In genomic region chr15:91609713-91610112, GRCm38 (mm10) we compare ENCODE assay signal across 8 mouse cellular contexts. TPM values are rescaled to one million over a fixed set of nuclear protein-coding genes. Genes with fewer than 3 reads are reported as not detected.
DNase-seq lines count a peak whose midpoint lies in the region; ATAC-seq and TF ChIP-seq lines count a peak whose summit lies in the region.

No protein-coding gene starts in this region.

- no peaks in the 10 kb centered on the region for H3K4me1 ChIP-seq in midbrain, embryonic 11.5 days (ENCODE audit: control insufficient read depth, insufficient read depth, low read length)
- 0 out of 2 replicates have a peak, but pooled peaks cover 5% of the 10 kb centered on the region for H3K4me1 ChIP-seq in midbrain, embryonic 16.5 days (ENCODE audit: control insufficient read depth, insufficient read depth, low read length)
- H3K4me1 ChIP-seq in bone marrow, adult 2 months (ENCODE audit: control insufficient read depth, insufficient read depth, low read length): peaks cover 1% of the 10 kb centered on the region
- H3K4me1 ChIP-seq in embryonic facial prominence, embryonic 11.5 days (ENCODE audit: control insufficient read depth, insufficient read depth, low read length): no peaks in the 10 kb centered on the region

- no peaks in the 10 kb centered on the region for H3K27me3 ChIP-seq in midbrain, embryonic 11.5 days (ENCODE audit: control insufficient read depth, insufficient read depth, low read length)
- H3K27me3 ChIP-seq in midbrain, embryonic 16.5 days (ENCODE audit: control insufficient read depth, insufficient read depth, low read depth, low read length): no peaks in the 10 kb centered on the region
- H3K27me3 ChIP-seq in embryonic facial prominence, embryonic 11.5 days (ENCODE audit: control insufficient read depth, insufficient read depth, low read length): no peaks in the 10 kb centered on the region

- no peaks in the 10 kb centered on the region for H3K9me3 ChIP-seq in midbrain, embryonic 11.5 days (ENCODE audit: control insufficient read depth, low read length)
- no peaks in the 10 kb centered on the region for H3K9me3 ChIP-seq in midbrain, embryonic 16.5 days (replicated peaks; ENCODE audit: control insufficient read depth, low read length, poor library complexity, severe bottlenecking)
- H3K9me3 ChIP-seq in embryonic facial prominence, embryonic 11.5 days (replicated peaks; ENCODE audit: control insufficient read depth, low read length): no peaks in the 10 kb centered on the region

- 32% methylated on average over 8 of the region's 8 CpGs for WGBS in midbrain, embryonic 11.5 days
- 36% methylated on average over 8 of the region's 8 CpGs for WGBS in midbrain, embryonic 16.5 days
- 11% methylated on average over 8 of the region's 8 CpGs for WGBS in bone marrow, adult 2 months
- WGBS in embryonic facial prominence, embryonic 11.5 days: 32% methylated on average over 8 of the region's 8 CpGs

- H3K4me3 ChIP-seq in midbrain, embryonic 11.5 days (ENCODE audit: low read depth, low read length): no peak overlapping the region
- no peak overlapping the region for H3K4me3 ChIP-seq in midbrain, embryonic 16.5 days (ENCODE audit: low read depth, low read length)
- no peak overlapping the region for H3K4me3 ChIP-seq in bone marrow, adult 2 months (replicated peaks; ENCODE audit: control insufficient read depth, low read depth, low read length)
- H3K4me3 ChIP-seq in embryonic facial prominence, embryonic 11.5 days (ENCODE audit: low read depth, low read length): no peak overlapping the region

- H3K9ac ChIP-seq in midbrain, embryonic 11.5 days (ENCODE audit: low read length): no peak overlapping the region
- H3K9ac ChIP-seq in midbrain, embryonic 16.5 days (ENCODE audit: low read depth, low read length): no peak overlapping the region
- no peak overlapping the region for H3K9ac ChIP-seq in embryonic facial prominence, embryonic 11.5 days (replicated peaks; ENCODE audit: low read length)

- TF ChIP-seq CTCF in bone marrow, adult 2 months (IDR thresholded peaks at IDR 0.05; ENCODE audit: control insufficient read depth, insufficient read depth, low read length): peak; percentile 55

- no peak for TF ChIP-seq POLR2A in bone marrow, adult 2 months (IDR thresholded peaks at IDR 0.05; ENCODE audit: borderline replicate concordance, control insufficient read depth, low read depth, low read length)

- no peak for ATAC-seq in midbrain, embryonic 11.5 days (ENCODE audit: low FRiP score)
- ATAC-seq in midbrain, embryonic 16.5 days: no peak
- no peak for ATAC-seq in embryonic facial prominence, embryonic 11.5 days (replicated peaks; ENCODE audit: insufficient number of reproducible peaks, low FRiP score, low TSS enrichment, low read depth)
- ATAC-seq in inflammation-experienced regulatory T-cells, adult 6 months: no peak

- H3K4me2 ChIP-seq in midbrain, embryonic 11.5 days: no peak overlapping the region
- H3K4me2 ChIP-seq in midbrain, embryonic 16.5 days (ENCODE audit: low read length): no peak overlapping the region
- no peak overlapping the region for H3K4me2 ChIP-seq in embryonic facial prominence, embryonic 11.5 days (ENCODE audit: low read depth, low read length)

- no peak overlapping the region for H3K27ac ChIP-seq in midbrain, embryonic 11.5 days (ENCODE audit: low read depth, low read length)
- no peak overlapping the region for H3K27ac ChIP-seq in midbrain, embryonic 16.5 days (ENCODE audit: low read length)
- H3K27ac ChIP-seq in bone marrow, adult 2 months (ENCODE audit: control insufficient read depth, insufficient read depth, low read depth, low read length, poor library complexity): no peak overlapping the region
- H3K27ac ChIP-seq in embryonic facial prominence, embryonic 11.5 days (replicated peaks; ENCODE audit: low read depth, low read length): no peak overlapping the region

- peak; percentile 91 for DNase-seq in midbrain, embryonic 11.5 days (ENCODE audit: low spot score, missing footprints)
- DNase-seq in embryonic facial prominence, embryonic 11.5 days (ENCODE audit: low spot score): peak; percentile 81
- peak; percentile 76 to 90 for DNase-seq in kidney, postnatal 25 days
- peak; percentile 73 for DNase-seq in lung, postnatal 25 days (ENCODE audit: low spot score)
- DNase-seq in spleen, postnatal 14 days (ENCODE audit: low spot score in 2 of 2): peak; percentile 43 to 70

- no peaks in the 10 kb centered on the region for H3K36me3 ChIP-seq in midbrain, embryonic 11.5 days (ENCODE audit: control insufficient read depth, insufficient read depth, low read length)
- no peaks in the 10 kb centered on the region for H3K36me3 ChIP-seq in midbrain, embryonic 16.5 days (ENCODE audit: control insufficient read depth, insufficient read depth, low read length)
- no peaks in the 10 kb centered on the region for H3K36me3 ChIP-seq in embryonic facial prominence, embryonic 11.5 days (replicated peaks; ENCODE audit: control insufficient read depth, insufficient read depth, low read depth, low read length)

RNA-seq across cellular contexts. Expression of gene Slc2a13, which starts 36.7 kb away (rescaled TPM):
- 1.7 and 1.9 TPM in 2 replicates for polyA plus RNA-seq in midbrain, embryonic 11.5 days (2014; fragmentation: Nextera tagmentation; extraction: Ambion mirVana)
- polyA plus RNA-seq in midbrain, embryonic 16.5 days (2015; fragmentation: Nextera tagmentation; extraction: Ambion mirVana): 3.8 and 4.0 TPM in 2 replicates
- polyA plus RNA-seq in bone marrow, adult 2 months (2011; ENCODE audit: insufficient read depth, insufficient read length, low replicate concordance, missing spikeins): not detected in 2 replicates
- 1.5 and 2.0 TPM in 2 replicates for polyA plus RNA-seq in embryonic facial prominence, embryonic 11.5 days (2014; fragmentation: Nextera tagmentation; extraction: Ambion mirVana)
- polyA plus RNA-seq in inflammation-experienced regulatory T-cells, adult 6 months (2017; shearing (Covaris generic)): not detected
